Mouse (Mus musculus): ENCODE results near the gene Mgat4d.
"Not testable (repeated sequence)": the region's sequence is repeated elsewhere in the genome, so short reads cannot be mapped to it uniquely, and the experiment has no call there.

Gene Mgat4d

DNA sequence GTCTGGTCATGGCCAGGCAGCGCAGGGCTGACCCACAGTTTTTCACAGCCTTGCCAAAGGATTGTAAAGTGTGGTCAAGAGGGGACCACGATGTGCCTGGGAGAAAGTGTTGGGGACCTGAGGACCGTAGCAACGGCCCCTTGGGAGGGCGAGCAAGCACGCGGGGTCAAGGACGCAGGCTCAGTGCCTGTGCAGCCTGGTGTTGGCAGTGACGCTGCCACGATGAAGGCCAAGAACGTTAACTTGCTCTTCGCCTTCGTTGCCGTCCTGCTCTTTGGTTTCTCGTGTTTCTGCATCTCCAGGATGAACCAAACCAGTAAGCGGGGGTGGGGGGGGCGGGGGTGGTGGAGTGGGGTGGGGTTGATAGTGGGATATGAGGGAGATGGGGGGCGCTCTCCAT is at the start of gene Mgat4d:
TSS of gene Mgat4d (plus strand) at position 209 of the 400 bp plus-strand sequence.
- DNase-seq (ENCODE audit: low spot score) = no peak

DNA sequence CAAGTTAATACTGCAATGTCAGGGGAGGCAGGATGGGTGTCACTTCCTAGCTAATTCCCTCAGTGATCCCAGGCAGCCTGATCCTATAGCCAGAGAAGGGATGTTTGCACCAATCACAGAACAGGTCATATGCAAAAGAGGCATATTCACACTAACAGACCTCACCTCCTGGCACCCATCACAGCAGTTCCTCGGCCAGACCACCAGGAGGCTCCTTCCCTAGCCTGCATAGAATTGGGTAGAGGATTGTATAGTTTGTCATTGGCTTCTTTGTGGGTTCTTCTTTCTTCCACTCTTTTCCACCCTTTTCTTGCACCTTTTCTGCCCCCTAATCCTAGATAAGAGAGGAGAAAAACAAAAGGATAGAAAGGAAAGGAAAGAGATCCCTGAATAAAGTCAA is 48.1 kb upstream of the Mgat4d start:
- no peak for DNase-seq (ENCODE audit: low spot score)

DNA sequence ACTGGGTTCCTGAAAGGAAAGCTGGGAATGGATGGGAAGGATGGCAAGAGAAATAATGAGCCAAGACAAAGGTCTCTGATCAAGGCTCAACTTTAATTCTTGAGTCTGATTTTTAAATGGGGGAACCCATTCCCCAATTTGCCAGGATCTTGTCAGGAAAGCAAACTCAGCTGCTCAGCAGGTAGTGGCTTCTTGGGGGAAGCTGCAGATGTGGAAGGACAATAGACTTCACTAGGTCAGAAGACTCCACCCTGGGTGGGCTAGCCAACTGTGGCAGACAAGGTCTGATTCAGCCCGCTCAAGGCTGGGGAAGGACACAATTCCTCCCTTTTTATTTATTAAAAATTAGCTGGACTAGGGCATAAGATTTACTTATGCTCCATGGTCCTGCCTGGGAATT is 43.3 kb upstream of the Mgat4d start:
- DNase-seq (ENCODE audit: low spot score) = no peak

DNA sequence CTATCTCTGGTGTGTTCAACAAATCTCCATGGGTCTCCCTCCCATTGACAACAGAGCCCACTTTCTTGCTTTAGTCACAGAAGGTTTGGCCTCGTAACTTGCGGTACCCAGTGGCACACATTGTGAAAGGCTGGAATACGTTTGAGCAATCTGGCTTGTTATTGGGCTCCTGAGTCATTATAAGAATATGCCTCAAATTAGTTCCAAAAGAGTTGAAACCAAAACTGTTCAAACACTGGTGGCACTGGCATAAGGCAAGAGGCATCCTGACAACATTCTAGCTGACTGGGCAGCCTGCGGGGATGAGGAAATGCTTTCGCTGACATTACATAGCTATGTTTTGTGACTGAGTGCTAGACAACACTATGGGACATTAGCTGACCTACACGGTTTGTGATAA is 38.4 kb upstream of the Mgat4d start:
- no peak for DNase-seq (ENCODE audit: low spot score)

DNA sequence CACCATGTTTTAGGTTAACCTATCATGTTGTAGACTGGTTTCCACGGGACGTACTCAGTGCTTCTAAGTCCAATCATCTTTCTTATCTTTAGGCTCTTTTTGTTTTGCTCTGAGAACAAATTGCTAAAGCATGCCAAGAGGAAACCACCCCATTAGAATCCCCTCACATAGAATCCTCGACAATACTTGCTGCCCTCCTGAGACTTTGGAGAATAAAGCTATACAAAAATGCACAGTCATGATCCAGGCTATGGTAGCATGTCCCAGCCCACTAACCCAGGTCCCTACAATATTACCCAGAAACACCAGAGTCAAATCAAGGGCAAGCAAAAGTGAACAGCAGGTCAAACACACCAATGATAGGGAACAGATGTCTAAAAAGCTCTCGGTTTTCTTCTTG is 33.2 kb upstream of the Mgat4d start:
- not testable (repeated sequence) for DNase-seq (ENCODE audit: low spot score)

DNA sequence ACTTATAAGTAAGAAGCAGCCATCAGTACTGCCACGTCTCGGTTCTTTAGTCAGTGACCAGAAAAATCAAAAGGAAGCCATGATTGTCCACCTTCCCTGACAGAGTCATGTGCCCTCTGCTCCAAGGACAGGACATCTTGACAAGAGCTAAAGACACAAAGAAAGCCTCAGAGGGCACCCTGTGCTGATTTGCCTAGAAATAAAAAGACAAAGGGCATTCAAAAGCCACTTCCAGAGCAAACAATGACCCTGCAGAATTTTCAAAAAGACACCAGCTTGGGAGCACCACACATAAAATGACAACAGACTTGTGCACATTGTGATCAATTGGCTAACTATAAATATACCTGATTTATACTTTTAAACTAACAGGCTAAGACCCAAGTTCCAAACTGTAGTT is 32.6 kb upstream of the Mgat4d start:
- DNase-seq (ENCODE audit: low spot score) = no peak

DNA sequence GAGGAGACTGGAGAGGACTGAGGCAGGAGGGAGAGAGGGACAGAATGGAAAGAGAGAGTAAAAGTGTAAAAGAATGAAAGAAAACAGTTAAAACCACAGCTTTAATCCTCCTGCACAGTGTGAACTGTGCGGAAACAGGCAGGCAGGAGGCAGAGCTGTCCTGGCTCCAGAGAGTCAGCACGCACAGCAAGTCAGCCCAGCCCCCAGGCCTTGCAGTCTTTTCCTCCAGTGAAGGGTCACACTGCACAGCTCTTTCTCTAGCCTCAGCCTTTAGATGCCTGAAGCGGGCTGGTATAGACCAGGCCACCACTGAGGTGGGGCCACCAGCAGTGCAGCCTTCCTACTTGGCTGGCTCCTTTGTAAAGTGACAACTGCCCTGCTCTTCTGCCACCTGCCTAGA is 27.7 kb upstream of the Mgat4d start:
- DNase-seq (ENCODE audit: low spot score) = no peak

DNA sequence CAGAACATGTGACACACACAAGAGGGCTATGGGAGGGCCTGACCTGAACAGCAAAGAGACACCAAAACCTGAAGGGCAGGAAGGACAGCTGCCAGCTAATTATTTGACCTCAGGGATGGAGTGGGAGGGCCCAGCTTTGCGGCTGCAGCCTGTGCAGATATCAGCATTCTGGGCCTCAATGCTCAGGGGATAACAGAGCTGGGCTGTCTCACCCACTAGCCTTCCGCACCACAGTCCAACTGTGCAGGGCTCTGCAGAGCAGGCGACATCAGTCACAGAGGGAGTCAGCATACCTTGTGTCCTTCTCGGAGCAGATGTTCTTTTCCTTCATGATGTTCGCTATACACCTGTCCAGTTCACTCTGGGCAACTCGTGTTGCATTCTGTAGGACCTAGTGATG is 25.9 kb upstream of the Mgat4d start:
- DNase-seq (ENCODE audit: low spot score) = no peak

DNA sequence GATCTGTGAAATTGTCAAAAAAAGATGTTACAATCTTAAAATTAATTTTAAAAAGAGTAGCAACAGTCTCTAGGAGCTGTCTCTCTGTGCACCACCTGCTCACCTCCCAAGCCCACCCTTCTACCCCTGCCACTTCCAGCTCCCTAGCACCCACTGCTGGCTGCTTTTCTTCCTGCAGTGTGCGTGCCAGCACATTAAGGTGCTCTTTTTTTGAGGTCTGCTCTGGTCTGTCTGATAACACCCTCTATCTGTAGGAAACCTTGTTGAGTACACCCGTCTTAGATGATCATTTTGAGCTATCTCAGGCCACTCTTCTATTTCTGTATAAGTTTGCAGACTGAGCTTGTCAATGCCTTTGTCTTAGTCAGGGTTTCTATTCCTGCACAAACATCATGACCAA is 25.2 kb upstream of the Mgat4d start:
- DNase-seq (ENCODE audit: low spot score) = no peak

DNA sequence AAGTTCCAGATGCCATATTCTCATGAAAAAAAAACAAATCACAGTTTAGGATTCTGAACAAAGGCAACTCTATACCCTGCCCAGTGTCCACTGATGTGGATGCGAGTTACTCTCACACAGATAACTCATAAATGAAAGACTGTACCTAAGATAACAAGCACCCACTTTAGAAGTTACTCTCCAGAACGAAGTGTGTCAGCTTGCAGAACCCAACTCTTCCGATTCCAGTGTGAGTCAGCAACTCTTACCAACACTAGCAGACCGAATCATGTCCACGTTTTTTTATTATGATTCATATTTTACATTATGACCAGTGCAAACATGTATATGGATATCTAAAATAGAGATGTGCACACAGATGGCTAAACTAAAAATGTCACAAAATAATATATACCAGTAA is 20.4 kb upstream of the Mgat4d start:
- no peak for DNase-seq (ENCODE audit: low spot score)

DNA sequence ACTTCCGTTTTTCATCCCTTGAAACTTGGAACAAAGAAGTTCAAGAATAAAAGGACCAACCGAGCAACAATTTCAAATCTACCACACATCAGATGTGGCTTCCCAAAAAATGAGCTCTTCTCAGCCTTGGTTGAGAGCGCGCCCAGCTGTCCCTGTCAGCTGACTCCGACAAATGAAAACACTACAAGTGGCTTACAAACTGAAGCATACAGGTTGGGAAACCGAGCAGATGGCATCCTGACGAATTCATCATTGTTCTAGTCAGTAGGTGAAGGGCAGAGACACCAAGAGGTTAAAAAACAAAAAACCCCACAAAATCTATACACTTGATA is 16.7 kb upstream of the Mgat4d start:
- DNase-seq (ENCODE audit: low spot score) = peak; percentile 2

DNA sequence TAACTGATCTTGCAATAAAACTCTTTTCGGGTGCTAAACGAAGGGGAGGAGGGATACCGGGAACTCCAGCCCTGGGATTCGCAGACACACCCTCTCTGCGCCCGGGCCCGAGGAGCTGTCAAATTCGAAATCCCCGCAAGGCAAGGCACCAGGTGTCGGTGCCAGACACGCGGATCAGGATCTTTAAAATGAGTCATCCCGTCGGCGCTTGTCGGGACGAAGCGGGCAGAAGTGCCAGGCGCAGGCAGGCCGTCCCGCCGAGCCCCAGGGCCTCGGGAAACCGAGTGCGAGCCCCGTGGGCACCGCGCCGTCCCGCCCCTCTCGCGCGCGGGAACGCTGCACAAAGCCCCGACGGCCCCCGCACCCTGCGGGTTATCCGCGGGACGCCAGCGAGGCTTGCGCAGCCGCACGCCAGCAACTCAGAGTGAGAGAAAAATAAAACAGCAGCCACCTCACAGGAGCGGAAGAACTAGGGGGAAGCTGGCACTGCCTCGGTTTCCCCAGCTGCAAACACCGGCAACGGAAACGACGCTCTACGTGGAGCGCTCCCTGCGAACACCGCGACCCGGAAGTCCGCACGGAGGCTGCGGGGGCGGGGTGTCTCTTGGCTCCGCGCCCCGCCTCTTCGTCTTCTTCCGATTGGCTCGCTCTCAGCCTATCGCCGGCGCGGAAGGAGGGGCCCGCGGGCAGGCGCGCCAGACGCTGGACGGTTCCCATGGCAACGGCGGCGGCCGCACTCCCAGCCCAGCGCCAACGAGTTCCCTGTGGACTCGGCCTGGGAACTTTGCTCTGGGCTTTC is 16.2 kb upstream of the Mgat4d start, which contains the start of gene Elmod2:
TSS of gene Elmod2 (minus strand) at position 588 of the 799 bp plus-strand sequence.
- DNase-seq (ENCODE audit: low spot score) = peak; percentile 97

DNA sequence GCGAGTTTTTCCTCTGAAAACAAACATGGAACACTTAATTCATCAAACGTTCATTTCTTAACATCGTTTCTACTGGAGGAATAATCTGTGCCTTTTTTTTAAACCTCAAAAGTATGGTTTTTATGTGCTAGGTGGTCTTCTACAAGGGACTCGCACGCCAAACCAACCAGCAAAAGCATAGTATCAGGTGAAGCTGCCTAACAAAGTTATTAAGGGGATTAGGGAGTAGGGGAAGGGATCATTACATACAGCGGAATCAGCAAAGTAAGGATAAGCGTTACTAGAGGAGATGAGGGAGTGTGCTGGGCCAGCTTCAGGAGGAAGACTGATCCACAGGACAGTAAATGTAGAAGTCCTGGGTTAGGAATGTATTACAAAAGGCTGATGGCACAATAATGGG is 15.4 kb upstream of the Mgat4d start:
- DNase-seq (ENCODE audit: low spot score) = no peak

DNA sequence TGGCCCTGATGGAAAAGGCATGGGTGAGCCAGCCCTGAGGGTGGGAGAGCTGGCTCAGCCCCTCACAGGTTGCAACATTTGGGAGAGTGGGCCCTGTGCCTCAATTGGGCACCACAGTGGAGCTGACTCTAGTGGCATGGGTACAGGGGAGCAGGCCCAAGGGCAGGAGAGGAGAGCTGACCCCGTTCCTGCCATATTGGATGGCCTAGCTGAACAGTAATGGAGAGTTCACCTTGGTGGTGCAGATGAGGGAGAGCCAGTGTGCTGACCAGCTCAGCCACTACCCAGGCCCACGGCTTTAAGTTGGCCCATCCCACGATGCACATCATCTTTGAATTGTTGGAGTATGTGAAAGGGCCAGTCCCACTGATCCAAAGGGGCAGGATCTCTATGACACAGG is 6.2 kb upstream of the Mgat4d start:
- no peak for DNase-seq (ENCODE audit: low spot score)

DNA sequence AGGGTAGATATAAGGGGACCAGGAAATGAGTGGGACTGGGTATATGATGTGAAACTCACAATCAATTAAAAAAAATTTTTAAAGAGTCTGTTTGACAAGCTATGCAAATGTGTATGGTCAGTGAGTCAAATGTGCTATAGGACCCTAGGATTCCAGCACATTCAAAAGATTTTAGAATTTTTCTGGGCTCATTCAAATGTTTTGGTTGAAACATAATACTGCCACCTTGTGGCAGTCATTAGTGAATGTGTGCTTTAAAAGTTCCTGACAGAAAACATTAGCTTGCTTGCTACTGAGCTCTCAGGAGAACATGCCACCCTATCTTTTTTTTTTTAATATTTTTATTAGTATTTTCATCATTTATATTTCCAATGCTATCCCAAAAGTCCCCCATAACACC is 5.6 kb upstream of the Mgat4d start:
- DNase-seq (ENCODE audit: low spot score) = peak; percentile 8

DNA sequence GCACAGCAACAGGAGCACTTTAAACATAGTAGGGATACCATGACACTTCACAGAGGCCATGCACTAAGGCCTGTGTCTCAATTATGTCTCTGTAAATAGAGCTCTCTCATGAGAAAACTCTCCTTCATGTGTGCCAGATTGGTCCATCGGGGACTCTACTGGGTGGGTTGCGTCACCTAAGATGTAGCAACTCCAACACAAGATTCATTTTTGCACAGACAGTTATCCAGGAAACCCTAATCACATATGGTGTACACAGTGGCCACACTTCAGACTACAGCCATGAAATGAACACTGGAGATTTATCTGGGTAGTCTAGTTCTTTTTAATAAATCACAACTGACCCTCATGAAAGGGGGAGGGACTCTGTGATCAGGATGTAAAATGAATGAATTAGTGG is 3.0 kb downstream of the Mgat4d start:
- no peak for DNase-seq (ENCODE audit: low spot score)

DNA sequence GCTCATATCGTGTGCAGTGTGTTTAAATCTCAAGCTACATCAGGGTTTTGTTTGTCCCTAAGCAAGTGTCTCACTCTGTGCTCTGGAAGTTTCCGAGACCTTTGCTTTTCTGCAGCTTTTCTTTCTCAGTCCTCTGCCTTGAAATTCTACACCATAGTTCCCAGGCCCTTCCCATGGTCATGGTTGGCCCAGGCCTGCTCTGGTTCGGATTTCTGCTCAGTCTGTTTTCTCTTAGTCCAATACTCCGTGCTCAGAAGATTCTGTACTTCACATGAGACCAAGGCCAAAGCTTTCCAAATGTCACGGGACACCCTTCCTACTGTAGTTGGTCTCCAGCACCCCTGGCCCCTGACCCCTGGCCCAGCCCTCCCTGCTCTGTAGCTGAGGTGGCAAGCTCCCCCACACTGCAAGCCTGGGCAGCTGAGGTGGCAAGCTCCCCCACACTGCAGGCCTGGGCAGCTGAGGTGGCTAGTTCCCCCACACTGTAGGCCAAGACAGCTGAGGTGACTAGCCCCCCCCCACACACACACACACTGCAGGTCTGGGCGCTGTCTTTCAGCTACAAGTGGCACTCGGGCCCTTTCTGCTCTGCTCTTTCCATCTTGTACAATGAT is 15.0 kb downstream of the Mgat4d start:
- DNase-seq (ENCODE audit: low spot score) = no peak

DNA sequence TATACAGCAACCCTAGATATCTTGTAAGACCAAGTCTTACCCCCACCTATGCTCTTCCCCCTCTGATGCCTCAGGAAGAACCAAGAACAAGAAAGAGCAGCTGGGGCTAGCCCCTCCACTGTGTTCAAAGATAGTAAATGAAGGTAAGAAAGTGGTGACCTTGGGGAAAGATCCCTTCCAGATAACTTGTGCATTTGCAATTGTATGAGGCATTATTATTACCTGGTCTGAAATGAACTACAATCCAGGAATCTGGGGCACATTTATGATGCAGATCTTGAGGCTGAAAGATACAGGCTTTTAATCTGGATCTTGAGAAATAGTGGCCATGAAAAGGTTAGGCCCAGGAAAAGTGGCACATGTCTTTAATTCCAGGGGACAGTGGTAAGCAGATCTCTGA is 29.0 kb downstream of the Mgat4d start:
- DNase-seq (ENCODE audit: low spot score) = no peak

DNA sequence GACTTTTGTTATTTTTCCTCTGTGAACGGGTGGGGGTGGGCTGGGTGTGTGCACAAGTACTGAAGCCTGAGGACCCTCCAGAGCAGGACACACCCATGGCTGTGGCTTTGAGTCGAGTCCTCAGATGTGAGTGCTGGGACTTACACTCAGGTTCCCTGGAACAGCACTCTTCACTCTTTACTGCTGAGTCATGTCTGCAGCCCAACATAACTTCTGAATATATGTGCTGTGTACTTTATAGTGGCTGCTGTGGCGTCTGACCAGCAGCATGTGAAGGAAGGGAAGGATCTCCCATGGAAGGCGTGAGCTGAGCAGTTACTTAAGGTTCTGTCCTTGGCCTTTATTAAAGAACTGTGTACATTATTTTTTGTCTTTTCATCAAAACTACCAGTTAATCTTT is 31.9 kb downstream of the Mgat4d start:
- DNase-seq (ENCODE audit: low spot score) = no peak

DNA sequence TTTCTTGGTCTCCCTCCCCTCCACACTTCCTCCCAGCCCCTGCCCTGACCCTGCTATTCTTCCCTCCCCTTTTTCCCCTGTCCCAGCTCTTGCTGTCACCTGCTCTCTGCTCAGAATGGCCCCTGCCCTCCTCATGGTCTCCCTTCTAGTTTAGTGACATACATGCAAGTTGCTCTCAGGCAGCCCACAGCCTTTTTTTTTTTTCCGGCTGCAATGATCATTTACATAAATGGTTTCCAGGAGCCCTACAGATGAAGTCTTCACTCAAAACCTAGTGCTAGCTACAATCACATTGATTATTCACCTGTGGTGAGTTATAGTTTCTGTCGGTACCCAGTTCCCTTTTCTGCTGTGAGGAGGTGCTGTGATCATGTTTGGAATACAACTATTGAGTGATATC is 32.7 kb downstream of the Mgat4d start:
- no peak for DNase-seq (ENCODE audit: low spot score)

DNA sequence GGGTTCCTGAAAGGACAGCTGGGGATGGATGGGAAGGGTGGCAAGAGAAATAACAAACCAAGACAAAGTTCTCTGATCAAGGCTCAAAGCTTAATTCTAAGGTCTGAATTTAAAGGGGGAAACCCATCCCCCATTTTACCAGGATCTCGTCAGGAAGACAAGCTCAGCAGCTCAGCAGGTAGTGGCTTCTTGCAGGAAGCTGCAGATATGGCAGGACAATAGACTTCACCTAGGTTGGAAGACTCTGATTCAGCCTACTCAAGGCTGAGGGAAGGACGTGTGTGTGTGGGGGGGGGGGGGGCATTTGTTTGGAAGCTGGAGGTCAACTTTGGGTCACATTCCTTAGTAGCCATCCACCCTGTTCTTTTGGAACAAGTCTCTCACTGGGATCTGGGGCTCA is 34.6 kb downstream of the Mgat4d start:
- DNase-seq (ENCODE audit: low spot score) = no peak

DNA sequence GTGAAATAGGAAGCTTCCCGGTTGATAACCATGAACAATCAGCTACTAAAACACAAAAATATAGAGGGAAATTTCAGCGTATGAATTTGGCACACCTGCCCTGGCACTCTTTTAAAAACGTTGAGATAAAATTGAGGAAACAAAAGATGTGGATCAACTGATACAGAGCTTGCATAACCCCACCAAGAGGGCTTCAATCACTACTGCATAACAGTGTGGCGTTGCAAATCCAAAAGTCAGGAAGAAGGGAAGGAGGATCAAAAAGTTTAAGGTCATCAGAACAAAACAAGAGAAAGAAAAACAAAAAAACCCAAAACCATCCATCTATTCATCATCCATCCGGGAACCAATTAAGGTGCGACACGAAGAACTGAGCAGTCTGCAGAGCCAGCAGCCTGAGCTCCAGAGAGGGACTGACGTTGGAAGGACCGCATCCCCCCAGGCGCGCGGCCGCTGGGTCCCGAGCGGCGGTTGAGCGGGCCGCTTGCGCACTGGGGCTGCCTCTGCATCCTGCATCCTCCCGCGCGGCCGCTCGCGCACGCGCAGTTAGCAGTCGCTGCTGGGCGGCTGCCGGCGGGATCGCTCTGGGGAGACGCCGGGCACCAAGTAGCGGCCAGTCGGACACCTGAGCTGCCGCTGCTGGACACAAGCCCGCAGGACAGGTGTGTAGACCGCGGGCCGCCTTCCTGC is 41.2 kb downstream of the Mgat4d start, which contains the start of gene Clgn:
TSS of gene Clgn (plus strand) at position 552 of the 690 bp plus-strand sequence.
- DNase-seq (ENCODE audit: low spot score) = peak; percentile 1

DNA sequence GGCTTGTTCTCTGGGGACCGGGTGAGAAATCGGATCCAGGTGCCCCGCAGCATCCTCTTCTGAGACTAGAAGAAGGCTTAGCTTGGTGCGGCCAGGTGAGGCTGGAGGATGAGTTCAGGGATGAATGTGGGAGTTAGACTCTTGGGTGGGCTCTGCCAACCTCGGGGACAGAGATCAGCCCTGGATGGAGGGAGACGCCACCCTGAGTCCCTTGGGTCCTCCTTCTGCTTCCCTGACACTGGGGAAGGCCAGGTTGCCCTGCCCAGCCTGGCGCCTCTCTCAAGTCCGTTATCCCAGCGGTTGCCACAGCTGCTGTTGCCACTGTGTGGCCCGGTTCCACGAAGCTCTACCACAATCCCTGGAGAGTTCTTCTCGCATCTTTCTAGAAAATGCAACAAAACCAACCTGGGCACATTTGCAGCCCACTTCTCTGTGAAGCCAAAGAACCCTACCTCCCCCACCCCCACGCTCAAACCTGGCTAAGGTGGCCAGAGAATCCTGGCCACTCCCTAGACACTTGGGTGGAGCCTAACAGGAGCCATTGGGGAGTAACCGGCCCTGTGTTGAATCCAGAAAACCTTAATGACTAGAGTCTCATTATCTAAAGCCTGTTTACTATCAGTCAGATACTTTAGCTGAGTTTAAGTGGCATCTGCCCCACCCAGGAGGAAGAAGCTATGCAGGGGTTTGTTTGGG is 41.9 kb downstream of the Mgat4d start:
- DNase-seq (ENCODE audit: low spot score) = no peak
